Mouse (Mus musculus) CD4-positive, CD25-positive, alpha-beta regulatory T cell, adult 4 months (primary cell): Measurements from ENCODE around the gene Prr11. TPM values are rescaled to one million over a fixed set of nuclear protein-coding genes. Genes with fewer than 3 reads are reported as not detected.

Experiments
- ATAC-seq: one replicate; pipeline ENCODE4 v1.8.0; 2017
- polyA plus RNA-seq, 2 experiments: library from polyadenylated mRNA; unstranded; fragments of 100-300 nt; shearing (Covaris generic); gene quantifications; one replicate each; pipeline ENCODE4 v1.2.1; 2017

Prr11 gene
- polyA plus RNA-seq, 2 experiments from 2014 or later, result 1.6 to 2.1 TPM

- no peak for ATAC-seq
Observed at GRCm38 (mm10) chr11:87043052-87043451, 65.5 kb downstream of the Prr11 start.

DNA sequence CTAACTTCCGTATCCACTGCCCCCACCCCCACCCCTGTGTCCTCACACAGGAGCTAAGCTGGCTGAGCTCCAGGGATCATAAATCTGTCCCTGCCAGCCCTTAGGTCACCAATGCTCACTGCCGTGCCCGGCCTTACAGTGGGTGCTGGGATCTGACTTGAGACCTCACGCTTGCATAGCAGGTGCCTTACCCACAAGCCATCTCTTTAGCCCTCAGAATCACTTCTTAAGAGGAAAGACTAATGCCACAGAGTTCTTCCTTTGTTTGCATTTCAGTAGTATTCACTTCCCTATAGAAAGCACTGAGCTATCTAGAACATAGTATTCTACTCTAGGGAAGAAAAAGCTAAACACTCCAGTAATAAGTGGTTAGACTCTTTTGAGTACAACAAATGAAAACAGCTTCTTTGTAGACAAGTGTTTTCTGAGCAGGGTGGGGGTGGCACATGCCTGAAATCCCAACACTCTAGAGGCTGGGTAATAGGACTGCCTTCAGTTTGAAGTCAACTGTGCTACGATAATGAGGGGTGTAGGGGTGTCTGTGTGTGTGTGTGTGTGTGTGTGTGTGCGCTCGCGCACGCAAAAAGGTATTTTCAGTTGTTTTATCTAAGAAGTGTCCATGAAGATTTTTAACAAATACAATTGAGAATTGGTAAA lies 69.1 kb downstream of the Prr11 start:
- no peak for ATAC-seq

Other genes starting within 250 kb of the Prr11 start
- gene Ypel2, start 115.0 kb downstream of the Prr11 start, polyA plus RNA-seq, result 10 to 100 TPM in 1 of 2 experiments, 1 to 10 TPM in 1; 7.4 to 11.2 TPM
- gene Gdpd1, start 34.6 kb downstream of the Prr11 start, polyA plus RNA-seq, result under 1 TPM; 0.23 to 0.51 TPM
- gene Smg8, start 21.9 kb downstream of the Prr11 start, polyA plus RNA-seq, result 1 to 10 TPM; 6.4 to 8.4 TPM
- 10 to 100 TPM; 12.6 to 12.8 TPM for gene Ska2, start 526 bp upstream of the Prr11 start, polyA plus RNA-seq
- gene Trim37, start 18.4 kb upstream of the Prr11 start, polyA plus RNA-seq, result 1 to 10 TPM; 5.6 to 7.2 TPM